Mouse (Mus musculus) retina, postnatal 7 days (tissue): ENCODE measurements around the gene Rassf1.

Experiments
- DNase-seq: peaks from one replicate; pipeline ENCODE4 v3.0.0-alpha.2; 2012; ENCODE audit warnings: low read depth, low spot score

The Rassf1 gene

GRCm38 (mm10) chr9:107540420-107540819, 10.9 kb upstream of the Rassf1 start:
- no peak for DNase-seq

DNA sequence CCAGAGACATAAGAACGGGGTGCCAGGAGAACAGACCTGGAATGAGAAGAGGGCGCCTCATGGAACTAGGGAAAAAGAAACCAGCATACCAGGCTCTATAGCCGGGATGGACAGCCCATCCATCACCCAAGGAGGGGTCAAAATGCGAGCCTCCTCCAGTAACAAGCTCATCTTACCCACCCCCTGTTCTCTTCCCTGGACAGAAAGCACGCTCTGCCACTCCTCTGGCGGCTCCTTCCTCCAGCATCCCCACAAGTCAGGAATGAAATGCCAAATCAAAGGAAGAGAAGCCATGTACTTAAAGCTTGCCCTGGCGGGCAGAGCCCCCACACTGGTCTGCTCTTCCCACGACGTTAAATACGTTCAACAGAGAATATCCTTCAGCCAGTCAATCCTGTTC, 10.3 kb upstream of the Rassf1 start:
- DNase-seq = no peak

- DNase-seq = peak; percentile 87
Measured at GRCm38 (mm10) chr9:107541474-107542351, 9.6 kb upstream of the Rassf1 start, which contains the start of the genes Cyb561d2 and Nprl2. Gene Cyb561d2 (minus strand): TSS chr9:107542193. Gene Nprl2 (plus strand): TSS chr9:107542226.

DNA sequence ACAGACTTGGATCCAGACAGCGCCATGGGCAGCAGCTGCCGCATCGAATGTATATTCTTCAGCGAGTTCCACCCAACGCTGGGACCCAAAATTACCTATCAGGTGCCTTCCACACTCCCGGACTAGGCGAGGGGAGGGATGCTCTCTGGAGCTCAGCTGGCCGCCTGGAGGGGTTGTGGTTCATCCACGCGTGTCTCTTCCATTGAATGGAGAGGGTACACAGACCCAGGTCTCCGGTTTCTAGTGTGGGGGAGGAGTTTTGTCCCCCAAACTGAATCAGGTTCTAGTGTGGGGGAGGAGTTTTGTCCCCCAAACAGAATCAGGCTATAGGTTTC, 9.0 kb upstream of the Rassf1 start:
- DNase-seq = no peak

DNA sequence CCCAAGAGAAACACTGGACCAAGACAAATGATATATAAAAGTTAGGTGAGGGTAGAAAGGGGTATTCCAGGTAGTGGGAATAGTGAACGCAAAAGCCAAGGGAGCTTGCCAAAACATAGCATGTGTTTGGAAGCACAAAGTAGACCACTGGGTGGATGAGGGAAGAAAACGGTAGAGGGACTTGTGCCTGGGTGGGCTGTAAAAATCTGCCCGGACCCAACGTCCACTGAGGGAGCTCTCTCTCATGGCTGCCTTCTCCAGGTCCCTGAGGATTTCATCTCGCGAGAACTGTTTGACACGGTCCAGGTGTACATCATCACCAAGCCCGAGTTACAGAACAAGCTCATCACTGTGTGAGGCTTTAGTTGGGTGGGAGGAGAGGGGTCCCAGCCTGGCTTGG, 8.6 kb upstream of the Rassf1 start:
- DNase-seq = no peak

- DNase-seq = no peak
Measured at GRCm38 (mm10) chr9:107543299-107543698, 8.1 kb upstream of the Rassf1 start.

DNA sequence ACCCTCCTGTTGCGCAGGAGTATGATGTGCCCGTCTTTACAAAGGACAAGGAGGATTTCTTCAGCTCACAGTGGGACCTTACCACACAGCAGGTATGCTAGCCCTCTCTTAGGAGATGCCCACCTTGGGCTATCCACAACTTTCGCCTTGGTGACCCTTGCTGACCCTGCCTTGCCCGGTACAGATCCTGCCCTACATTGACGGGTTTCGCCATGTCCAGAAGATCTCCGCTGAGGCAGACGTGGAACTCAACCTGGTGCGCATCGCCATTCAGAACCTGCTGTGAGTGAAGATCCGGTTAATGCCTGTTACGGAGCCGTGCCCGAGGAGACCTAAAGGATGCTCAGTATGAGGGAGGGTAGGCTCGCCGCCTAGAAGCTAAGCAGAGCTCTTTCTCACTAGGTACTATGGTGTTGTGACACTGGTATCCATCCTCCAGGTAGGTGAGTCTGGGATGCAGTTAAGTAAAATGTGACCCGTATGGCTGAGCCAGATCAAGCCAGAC, 7.1 kb upstream of the Rassf1 start:
- DNase-seq = no peak

- DNase-seq = no peak
Measured at GRCm38 (mm10) chr9:107544729-107545128, 6.6 kb upstream of the Rassf1 start.

GRCm38 (mm10) chr9:107545199-107545598, 6.2 kb upstream of the Rassf1 start:
- no peak for DNase-seq

DNA sequence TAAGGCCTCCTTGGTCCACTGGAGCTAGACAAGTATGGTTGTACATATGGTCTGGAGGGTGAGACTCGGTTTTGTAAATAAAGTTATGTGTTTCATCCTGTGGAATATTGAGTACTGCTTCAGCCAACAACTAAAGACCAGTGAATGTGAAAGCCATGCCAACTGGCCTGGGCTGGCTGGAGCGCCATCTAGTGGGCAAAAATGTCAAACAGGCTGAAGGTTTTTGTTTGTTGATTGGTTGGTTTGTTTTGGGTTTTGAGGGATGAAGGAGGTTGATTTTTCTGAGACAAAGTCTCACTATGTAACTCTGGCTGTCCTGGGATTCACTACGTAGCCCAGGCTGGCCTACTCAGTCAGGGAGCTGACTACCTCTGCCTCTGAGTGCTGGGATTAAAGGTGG, 5.8 kb upstream of the Rassf1 start:
- DNase-seq = no peak

- DNase-seq = peak; percentile 73
Measured at GRCm38 (mm10) chr9:107547026-107547425, 4.3 kb upstream of the Rassf1 start, which contains the start of gene Zmynd10. Gene Zmynd10 (plus strand): TSS chr9:107547298.

DNA sequence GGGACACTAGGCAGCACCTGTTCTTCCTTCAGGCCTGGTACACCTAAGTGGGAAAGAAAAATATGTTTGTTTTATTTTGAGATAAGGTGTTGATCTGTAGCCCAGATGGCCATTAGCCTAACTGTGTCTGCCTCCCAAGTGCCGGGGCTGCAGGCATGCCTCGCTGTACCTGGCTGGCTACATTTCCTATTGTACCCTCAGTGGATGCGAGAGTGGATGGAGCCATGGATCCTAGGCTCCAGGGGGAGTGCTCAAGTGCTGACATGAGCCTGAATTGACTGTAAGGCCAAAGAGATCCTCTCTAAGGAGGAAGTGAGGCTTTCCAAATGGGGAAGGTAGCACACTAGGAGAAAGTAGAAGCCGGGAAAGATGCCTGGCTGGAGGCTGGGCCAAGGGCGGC, 3.4 kb upstream of the Rassf1 start:
- DNase-seq = no peak

DNA sequence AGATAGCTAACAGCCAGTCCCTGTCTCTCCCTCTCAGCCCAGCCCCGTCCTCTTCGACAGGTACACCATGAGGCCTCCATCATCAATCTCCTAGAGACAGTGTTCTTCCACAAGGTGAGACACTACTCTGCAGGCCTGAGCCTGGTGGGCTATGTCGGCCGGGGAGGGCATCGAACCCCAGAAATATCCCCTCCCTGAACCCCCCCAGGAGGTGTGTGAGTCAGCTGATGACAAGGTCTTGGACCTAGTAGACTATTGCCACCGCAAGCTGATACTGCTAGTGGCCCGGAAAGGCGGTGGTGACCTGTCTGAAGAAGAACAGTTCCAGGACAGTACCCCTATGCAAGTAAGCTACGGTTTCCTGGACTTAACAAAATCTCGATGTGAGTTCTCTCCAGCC, 2.5 kb upstream of the Rassf1 start:
- DNase-seq = no peak

DNA sequence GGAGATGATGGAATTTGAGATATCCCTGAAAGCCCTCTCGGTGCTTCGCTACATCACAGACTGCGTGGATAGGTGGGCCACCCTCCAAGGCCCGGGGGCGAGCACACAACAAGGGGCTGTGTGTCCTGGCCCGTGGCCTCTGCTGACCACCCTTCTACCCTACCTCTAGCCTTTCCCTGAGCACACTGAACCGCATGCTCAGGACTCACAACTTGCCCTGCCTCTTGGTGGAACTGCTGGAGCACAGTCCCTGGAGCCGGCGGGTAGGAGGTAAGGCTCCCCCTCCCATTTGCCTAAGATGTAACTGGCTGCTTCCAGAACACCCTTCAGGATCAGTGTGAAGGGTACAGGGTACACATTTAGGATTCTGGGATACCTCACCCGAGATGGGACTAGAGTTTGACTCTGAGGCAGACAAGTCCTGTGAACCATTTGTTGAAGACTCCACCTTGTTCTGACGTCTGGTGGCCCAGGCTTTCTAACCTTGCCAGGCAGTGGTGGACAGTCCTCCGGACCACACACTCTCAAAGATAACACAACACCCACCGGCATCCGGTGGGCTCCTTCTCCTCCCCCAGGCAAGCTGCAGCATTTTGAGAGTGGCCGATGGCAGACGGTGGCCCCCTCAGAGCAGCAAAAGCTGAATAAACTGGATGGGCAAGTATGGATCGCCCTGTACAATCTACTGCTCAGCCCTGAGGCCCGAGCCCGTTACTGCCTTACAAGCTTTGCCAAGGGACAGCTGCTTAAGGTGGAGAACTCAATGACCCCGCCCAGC, 1.9 kb upstream of the Rassf1 start:
- DNase-seq = no peak

GRCm38 (mm10) chr9:107550491-107551116, 751 bp upstream of the Rassf1 start:
- no peak for DNase-seq

DNA sequence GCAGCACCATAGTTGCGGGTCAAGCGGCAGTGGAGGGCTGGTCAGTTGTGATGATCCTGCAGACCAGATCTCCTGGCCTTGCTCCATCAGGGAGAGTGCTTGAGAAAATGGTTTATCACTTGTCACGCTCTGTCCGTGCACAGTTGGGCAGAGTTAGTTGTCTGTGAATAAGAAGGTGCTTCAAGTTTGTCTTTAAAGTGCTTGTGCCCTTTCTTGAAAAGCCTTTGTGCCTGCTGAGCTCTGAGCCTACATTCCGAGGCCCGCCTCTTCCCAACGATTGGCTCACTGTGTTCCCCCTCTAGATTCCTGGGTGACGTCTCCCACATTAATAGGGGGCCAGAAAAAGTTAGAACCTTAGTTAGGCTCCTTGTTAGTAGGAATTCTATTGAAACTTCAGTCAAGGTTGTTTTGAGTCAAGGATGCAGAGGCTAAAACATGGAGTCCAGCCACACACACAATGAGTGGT, 568 bp downstream of the Rassf1 start:
- no peak for DNase-seq

- DNase-seq = no peak
Measured at GRCm38 (mm10) chr9:107552690-107553393, 1.5 kb downstream of the Rassf1 start.

- DNase-seq = no peak
Measured at GRCm38 (mm10) chr9:107553541-107554318, 2.4 kb downstream of the Rassf1 start.

GRCm38 (mm10) chr9:107554319-107554825, 3.0 kb downstream of the Rassf1 start:
- peak; percentile 97 for DNase-seq

DNA sequence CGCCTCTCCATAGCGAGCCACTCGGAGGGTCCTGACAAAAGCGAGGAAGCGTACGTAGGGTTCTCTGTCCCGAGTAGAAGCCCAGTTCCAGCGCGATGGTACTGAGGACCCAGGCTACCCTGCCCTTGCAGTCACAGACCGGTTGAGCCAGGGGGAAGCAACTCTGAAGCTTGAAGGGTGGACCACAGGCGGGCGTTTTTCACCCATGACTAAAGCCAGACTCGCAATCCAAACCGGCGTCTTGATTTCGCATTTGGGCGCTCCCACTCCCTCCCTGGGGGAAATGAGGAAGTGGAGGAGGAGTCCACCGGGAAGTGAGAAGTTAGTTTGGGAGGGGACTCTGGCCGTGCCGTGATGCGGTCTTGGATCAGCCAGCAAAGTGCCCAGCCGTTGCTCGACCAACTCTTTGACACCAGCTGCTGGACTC, 3.7 kb downstream of the Rassf1 start:
- no peak for DNase-seq
